Mouse (Mus musculus) midbrain, embryonic 11.5 days (tissue): ENCODE measurements around the gene Gm29094. TPM values are rescaled to one million over a fixed set of nuclear protein-coding genes. Genes with fewer than 3 reads are reported as not detected.
"Not testable (repeated sequence)": the region's sequence is repeated elsewhere in the genome, so short reads cannot be mapped to it uniquely, and the experiment has no call there.

Experiments
- ATAC-seq: fragments of 200-750 bp; cut with Nextera tagmentation; 2 replicates; pipeline ENCODE4 v1.8.0; 2017; ENCODE audit warnings: moderate TSS enrichment, moderate library complexity; ENCODE audit not compliant: low FRiP score
- DNase-seq: peaks from one replicate; pipeline ENCODE4 v3.0.0; 2015; ENCODE audit warnings: low spot score; ENCODE audit errors: missing footprints
- H3K27ac ChIP-seq: fragments of 300-500 bp; sonication (generic); 2 replicates; pipeline ENCODE4 v1.5.1; 2014; ENCODE audit warnings: low read depth, low read length
- H3K27me3 ChIP-seq: fragments of 300-500 bp; sonication (generic); 2 replicates; pipeline ENCODE4 v1.6.1; 2014; ENCODE audit warnings: mild to moderate bottlenecking, low read length, moderate library complexity, mixed read lengths; ENCODE audit not compliant: control insufficient read depth, insufficient read depth
- H3K36me3 ChIP-seq: fragments of 300-500 bp; sonication (generic); 2 replicates; pipeline ENCODE4 v1.6.1; 2014; ENCODE audit warnings: mild to moderate bottlenecking, low read length, moderate library complexity, mixed read lengths; ENCODE audit not compliant: control insufficient read depth, insufficient read depth
- H3K4me1 ChIP-seq: fragments of 300-500 bp; sonication (generic); 2 replicates; pipeline ENCODE4 v1.6.1; 2014; ENCODE audit warnings: low read length; ENCODE audit not compliant: control insufficient read depth, insufficient read depth
- H3K4me2 ChIP-seq: fragments of 300-500 bp; sonication (generic); 2 replicates; pipeline ENCODE4 v1.6.1; 2014; ENCODE audit warnings: mild to moderate bottlenecking, moderate library complexity
- H3K4me3 ChIP-seq: fragments of 300-500 bp; sonication (generic); 2 replicates; pipeline ENCODE4 v1.5.1; 2014; ENCODE audit warnings: low read depth, low read length
- H3K9ac ChIP-seq: fragments of 300-500 bp; sonication (generic); 2 replicates; pipeline ENCODE4 v1.6.1; 2014; ENCODE audit warnings: low read length
- H3K9me3 ChIP-seq: fragments of 300-500 bp; sonication (generic); 2 replicates; pipeline ENCODE4 v1.6.1; 2016; ENCODE audit warnings: low read length; ENCODE audit not compliant: control insufficient read depth
- WGBS: fragments of 180-500 bp; shearing (Covaris S2); extraction: QIAGEN DNeasy Blood & Tissue Kit; methylation state at CpG from one replicate; pipeline ENCODE4 v1.1.7; 2014; 5-methylcytosine and 5-hydroxymethylcytosine counted together
- polyA plus RNA-seq: library from polyadenylated mRNA; unstranded; fragments of >200 nt; fragmentation: Nextera tagmentation; extraction: Ambion mirVana; gene quantifications from 2 replicates; pipeline ENCODE4 v1.2.1, GENCODE M21; 2014

Gm29094 gene
- polyA plus RNA-seq, 1 experiment from 2014 or later: 0.49 TPM

- not testable (repeated sequence) for ATAC-seq, DNase-seq, H3K9ac ChIP-seq, H3K9me3 ChIP-seq, H3K27me3 ChIP-seq, H3K4me3 ChIP-seq, H3K27ac ChIP-seq, H3K4me2 ChIP-seq, H3K36me3 ChIP-seq, H3K4me1 ChIP-seq
- WGBS: 86% methylated on average over 1 of the region's 2 CpGs
Measured at GRCm38 (mm10) chr9:89230897-89231497, 31.8 kb downstream of the Gm29094 start.

- not testable (repeated sequence) for ATAC-seq, H3K27me3 ChIP-seq, DNase-seq, H3K36me3 ChIP-seq, H3K9ac ChIP-seq, H3K4me3 ChIP-seq, H3K4me2 ChIP-seq, H3K27ac ChIP-seq, H3K9me3 ChIP-seq, H3K4me1 ChIP-seq
- 86% methylated on average over 4 of the region's 4 CpGs for WGBS
Measured at GRCm38 (mm10) chr9:89237131-89237530, 38.0 kb downstream of the Gm29094 start.

DNA sequence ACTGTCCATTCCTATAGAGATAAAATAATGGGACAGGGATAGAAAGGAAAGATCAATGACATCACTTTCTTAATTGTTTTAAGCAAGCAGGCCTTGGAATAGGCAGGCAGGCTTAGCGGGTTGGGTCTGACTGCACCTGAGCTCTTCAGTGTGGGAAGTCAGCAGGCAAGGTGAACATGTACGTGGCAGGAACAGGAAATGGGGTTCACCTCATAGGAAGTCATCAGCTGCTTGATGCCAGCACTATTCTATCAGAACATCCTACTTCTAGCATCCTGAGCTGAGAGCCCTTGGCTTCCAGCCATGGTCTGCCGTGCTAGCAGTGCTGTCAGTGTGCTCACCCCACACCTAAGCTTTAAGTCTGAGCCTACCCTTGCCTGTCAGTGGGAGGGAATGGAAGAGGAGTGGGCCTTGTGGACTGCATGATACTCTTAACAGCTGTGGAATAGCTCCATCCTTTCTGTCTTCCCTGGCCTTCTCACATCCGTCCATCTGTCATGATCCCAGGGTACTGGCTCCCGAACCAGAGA is 39.9 kb downstream of the Gm29094 start:
- ATAC-seq, H3K4me1 ChIP-seq, H3K27me3 ChIP-seq, H3K4me3 ChIP-seq, H3K9ac ChIP-seq, DNase-seq, H3K4me2 ChIP-seq, H3K27ac ChIP-seq, H3K36me3 ChIP-seq, H3K9me3 ChIP-seq: not testable (repeated sequence)
- 91% methylated on average over 4 of the region's 5 CpGs for WGBS

GRCm38 (mm10) chr9:89240516-89241019 is 41.4 kb downstream of the Gm29094 start:
- not testable (repeated sequence) for H3K4me2 ChIP-seq, DNase-seq, H3K36me3 ChIP-seq, H3K9ac ChIP-seq, H3K4me3 ChIP-seq, H3K9me3 ChIP-seq, H3K27ac ChIP-seq, ATAC-seq, H3K4me1 ChIP-seq, H3K27me3 ChIP-seq
- 83% methylated on average over 3 of the region's 3 CpGs for whole genome bisulfite sequencing

GRCm38 (mm10) chr9:89253400-89253799 is 54.2 kb downstream of the Gm29094 start:
- Histone ChIP-seq H3K9me3 (no peaks in the 10 kb centered on the region), H3K4me3 (no peak overlapping the region), H3K4me1 (no peaks in the 10 kb centered on the region), H3K27me3 (no peaks in the 10 kb centered on the region), H3K27ac (no peak overlapping the region), H3K9ac (no peak overlapping the region), H3K4me2 (no peak overlapping the region), H3K36me3 (no peaks in the 10 kb centered on the region)
- ATAC-seq (no peak), DNase-seq (no peak)
- 82% methylated on average over 2 of the region's 2 CpGs for WGBS

DNA sequence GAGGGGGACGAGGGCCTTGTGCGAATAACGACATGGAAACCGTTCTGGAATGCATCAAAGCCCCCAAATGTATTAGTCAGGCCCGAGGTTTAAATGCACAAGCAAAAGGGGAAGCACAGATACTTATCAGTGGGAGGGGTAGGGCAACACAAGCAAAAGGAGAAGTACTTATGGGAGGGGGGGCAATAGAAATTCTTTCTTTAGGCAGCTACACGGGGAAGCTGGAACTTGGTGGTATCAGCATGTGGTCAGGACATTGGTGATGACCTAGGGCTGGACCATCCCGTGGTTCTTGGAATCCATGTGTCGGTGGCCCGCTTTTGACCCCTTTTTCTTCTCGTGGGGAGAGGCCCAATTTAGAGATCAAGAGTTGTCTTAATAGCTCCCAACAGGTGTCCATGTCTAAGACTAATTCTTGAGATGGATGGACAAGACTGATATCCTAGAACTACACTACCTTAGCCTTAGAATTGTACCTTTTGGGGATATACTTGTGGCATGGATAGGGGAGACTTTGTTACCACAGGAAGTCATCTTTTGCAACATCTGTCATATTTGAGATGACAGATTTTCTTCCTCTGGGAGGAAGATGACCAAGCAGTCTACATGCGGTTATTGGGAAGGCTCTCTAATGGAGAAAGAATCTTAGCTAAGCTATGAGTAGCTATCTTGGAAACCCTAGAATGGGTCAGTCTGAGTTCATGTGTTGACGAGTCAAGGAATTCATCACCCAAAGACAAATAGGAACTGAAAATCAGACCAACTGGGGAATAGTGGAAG is 57.6 kb downstream of the Gm29094 start:
- Histone ChIP-seq H3K9ac (no peak overlapping the region), H3K4me2 (no peak overlapping the region), H3K27me3 (no peaks in the 10 kb centered on the region), H3K4me1 (no peaks in the 10 kb centered on the region), H3K36me3 (no peaks in the 10 kb centered on the region), H3K27ac (no peak overlapping the region), H3K4me3 (no peak overlapping the region), H3K9me3 (no peaks in the 10 kb centered on the region)
- DNase-seq (no peak), ATAC-seq (no peak)
- 87% methylated on average over 12 of the region's 12 CpGs for WGBS

DNA sequence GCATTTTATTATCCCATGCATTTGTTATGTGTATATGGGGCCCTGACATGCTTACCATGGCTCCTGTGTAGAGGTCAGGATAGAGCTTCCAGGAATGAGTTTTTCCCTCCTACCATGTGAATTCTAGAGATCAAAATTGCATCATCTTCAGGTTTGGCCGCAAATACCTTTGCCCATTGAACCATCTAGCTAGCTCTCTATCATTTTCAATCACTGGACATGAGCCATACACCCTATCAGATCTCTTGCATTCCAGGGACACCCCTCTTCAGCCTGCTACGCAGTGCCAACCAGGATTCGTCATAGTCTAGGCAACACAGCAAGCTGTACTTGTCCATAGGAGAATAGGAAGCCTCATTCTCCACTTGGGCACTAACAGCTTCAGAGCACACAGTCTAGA is 64.8 kb downstream of the Gm29094 start:
- Histone ChIP-seq H3K9ac (no peak overlapping the region), H3K27ac (no peak overlapping the region), H3K4me1 (no peaks in the 10 kb centered on the region), H3K4me3 (no peak overlapping the region), H3K27me3 (no peaks in the 10 kb centered on the region), H3K9me3 (no peaks in the 10 kb centered on the region), H3K4me2 (no peak overlapping the region), H3K36me3 (no peaks in the 10 kb centered on the region)
- 93% methylated on average over 3 of the region's 3 CpGs for whole genome bisulfite sequencing
- DNase-seq (no peak), ATAC-seq (no peak)

DNA sequence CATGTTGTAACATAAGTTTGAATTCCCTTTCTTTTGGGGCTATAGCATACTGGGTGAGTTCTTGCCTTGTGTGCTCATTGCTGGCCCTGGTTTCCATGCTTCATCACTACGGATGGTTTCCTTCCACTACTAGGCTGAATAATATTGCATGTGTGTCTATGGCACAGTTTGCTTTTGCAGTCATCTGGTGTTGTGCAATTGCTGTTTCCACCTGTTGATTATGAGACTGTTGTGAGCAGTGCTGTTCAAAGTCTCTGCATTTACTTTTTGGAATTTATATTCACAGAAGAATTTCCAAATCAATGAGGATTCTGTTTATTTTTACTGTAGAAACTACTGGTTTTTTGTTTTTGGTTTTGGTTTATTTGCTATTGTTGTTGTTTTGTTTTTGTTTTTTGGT is 65.4 kb downstream of the Gm29094 start:
- no peaks in the 10 kb centered on the region for H3K4me1 ChIP-seq
- ATAC-seq (no peak), DNase-seq (no peak)
- no peak overlapping the region for H3K27ac ChIP-seq
- H3K9ac ChIP-seq: no peak overlapping the region
- WGBS: 89% methylated on average over 1 of the region's 1 CpGs
- no peaks in the 10 kb centered on the region for H3K9me3 ChIP-seq
- no peak overlapping the region for H3K4me2 ChIP-seq
- no peak overlapping the region for H3K4me3 ChIP-seq
- no peaks in the 10 kb centered on the region for H3K36me3 ChIP-seq
- no peaks in the 10 kb centered on the region for H3K27me3 ChIP-seq
